Mouse (Mus musculus): ENCODE data around the gene Mmp11. TPM values are rescaled to one million over a fixed set of nuclear protein-coding genes. Genes with fewer than 3 reads are reported as not detected.

Gene Mmp11
- 1 to 10 TPM; 2.8 to 3.0 TPM for total RNA-seq (2021)
- long read RNA-seq, experiment 1, partial matches to known transcripts, result 0 of 4 reads
- long read RNA-seq, experiment 1, other reads (novel, unspliced or antisense), result 1 of 4 reads
- long read RNA-seq, experiment 2, partial matches to known transcripts, result 0 of 2 reads
- long read RNA-seq, experiment 2, other reads (novel, unspliced or antisense), result 1 of 2 reads

DNA sequence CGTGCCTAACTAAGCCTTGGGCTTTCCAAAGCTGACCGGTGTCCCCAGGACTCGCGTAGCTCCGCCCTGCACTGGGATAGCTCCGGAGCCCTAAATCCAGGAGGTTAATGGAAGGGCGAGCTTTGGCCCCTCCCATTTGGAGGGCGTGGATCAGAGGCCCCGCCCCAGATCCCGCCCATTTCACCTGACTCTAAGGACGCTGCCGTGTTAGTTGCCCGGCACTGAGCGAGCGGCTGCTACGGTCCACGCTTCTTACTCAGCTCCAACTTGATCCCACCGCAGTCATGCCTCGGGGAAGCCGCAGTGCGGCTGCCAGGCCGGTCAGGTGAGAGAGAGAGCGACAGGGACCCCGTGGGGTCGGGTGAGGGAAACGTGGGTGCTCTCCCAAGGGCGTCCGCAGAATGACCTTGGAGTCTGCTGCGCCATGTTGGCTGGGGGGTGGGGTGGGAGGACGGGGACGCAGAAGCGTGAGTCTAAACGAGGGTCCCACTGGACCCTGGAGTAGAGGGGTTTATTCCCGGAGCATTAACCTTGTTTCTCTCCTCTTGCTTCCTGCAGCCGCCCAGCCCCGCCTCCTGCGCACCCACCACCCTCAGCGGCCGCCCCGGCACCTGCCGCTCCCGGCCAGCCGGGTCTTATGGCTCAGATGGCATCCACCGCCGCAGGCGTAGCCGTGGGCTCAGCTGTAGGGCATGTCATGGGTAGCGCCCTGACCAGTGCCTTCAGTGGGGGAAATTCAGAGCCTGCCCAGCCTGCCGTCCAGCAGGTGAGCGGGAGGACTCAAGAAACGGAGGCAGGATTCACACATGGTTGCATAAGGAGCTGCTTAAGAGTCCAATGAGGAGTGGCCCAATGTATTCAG lies at the start of gene Mmp11:
TSS of gene Mmp11 (minus strand) at position 817 of the 862 bp plus-strand sequence.
- DNase-seq (ENCODE audit: low spot score in 2 of 2), result peak; percentile 70 to 78

GRCm38 (mm10) chr10:75979432-75979831 lies 43.1 kb upstream of the Mmp11 start:
- DNase-seq (ENCODE audit: low spot score in 2 of 2), result no peak

DNA sequence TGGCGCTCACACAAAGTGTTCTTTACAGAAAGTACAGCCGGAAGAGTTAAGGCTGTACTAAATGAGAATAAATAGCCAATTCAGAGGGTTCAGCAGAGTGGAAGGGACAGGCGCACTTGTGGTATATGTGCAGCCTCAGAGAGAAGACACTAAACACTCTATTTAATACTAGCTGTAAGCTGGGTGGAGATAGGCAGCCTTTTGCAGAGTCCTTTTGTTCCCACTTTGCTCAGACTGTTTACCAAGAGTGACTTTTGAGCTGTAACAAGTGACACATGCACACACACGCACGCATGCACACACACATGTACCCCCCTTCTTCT lies 42.5 kb upstream of the Mmp11 start:
- DNase-seq (ENCODE audit: low spot score in 2 of 2), result no peak

GRCm38 (mm10) chr10:75978119-75978834 lies 42.0 kb upstream of the Mmp11 start:
- no peak for DNase-seq (ENCODE audit: low spot score in 2 of 2)

GRCm38 (mm10) chr10:75975216-75975615 lies 38.9 kb upstream of the Mmp11 start:
- DNase-seq (ENCODE audit: low spot score in 2 of 2), result no peak

GRCm38 (mm10) chr10:75973846-75974245 lies 37.5 kb upstream of the Mmp11 start:
- no peak for DNase-seq (ENCODE audit: low spot score in 2 of 2)

DNA sequence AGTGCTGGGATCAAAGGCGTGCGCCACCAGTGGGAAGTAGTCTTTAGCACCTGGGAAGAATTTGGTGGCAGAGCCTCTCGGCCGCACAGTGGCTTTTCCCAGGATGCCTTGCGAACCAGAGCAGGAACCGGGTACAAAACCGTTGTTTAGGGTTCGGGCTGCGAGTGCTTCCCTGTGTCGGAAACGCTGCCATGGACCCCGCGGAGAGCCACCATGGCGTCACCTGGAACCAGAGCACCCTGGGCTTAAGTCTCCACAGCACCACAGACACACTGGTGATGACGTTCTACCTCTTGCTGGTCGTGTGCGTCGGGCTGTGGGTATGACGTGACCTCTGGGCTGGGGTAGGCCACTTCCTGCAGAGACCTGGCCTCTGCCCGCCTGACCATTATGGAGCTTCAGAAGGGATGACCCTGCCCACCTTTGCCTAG lies 18.1 kb upstream of the Mmp11 start, which contains the start of gene Gm5134:
TSS of gene Gm5134 (plus strand) at position 134 of the 431 bp plus-strand sequence.
- no peak for DNase-seq (ENCODE audit: low spot score in 2 of 2)

DNA sequence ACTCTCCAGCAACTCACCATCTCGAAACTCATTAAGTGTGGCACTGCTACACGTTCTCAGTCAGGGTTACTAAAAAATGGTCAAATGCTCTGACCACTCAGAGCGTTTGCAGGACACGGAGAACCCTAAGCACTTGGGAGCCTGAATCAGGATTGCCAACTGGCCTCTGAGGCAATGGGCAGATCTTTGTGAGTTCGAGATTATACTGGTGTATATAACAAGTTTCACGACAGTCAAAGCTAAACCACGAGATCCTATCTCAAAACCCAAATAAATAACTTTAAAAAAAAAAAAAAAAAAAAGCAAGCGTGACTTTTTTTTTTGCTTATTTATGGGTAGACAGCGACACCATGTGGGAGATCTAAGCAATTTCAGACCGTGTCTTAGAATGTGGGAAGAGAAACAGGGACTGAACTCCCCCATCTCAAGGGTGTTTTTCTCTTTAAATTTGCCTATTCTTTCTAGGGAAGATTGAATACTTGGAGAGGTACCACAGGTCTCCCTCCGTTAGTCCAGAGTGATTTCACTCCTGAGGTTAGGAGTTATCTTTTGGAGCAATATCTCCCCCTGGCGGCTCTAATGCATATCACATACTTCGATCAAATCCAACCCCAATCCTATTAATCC lies 15.2 kb upstream of the Mmp11 start:
- peak in 1 of 2 experiments; percentile 40 for DNase-seq (ENCODE audit: low spot score in 2 of 2)

GRCm38 (mm10) chr10:75950791-75951210 lies 14.5 kb upstream of the Mmp11 start:
- no peak for DNase-seq (ENCODE audit: low spot score in 2 of 2)

- DNase-seq (ENCODE audit: low spot score in 2 of 2), result no peak
Measured at GRCm38 (mm10) chr10:75949053-75950045, 13.1 kb upstream of the Mmp11 start.

DNA sequence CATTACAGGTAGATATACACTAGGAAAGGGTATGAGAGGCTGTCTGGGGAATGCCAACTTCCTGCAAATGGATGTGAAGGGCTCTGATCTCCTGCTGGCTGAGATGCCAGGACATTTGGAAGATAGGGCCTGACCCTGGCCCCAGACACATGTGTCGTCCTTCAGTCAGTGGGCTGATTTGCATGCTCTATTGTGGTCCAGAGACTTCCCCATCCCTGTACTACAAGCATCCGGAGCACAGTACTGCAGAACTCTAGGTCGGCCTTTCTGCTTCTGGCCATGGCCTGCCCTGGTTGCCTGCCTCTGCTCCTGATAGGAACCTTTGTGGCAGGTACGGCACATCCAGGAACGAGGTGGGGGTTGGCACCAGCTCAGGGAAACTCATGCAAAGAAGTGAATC lies 11.8 kb upstream of the Mmp11 start:
- DNase-seq (ENCODE audit: low spot score in 2 of 2), result no peak

DNA sequence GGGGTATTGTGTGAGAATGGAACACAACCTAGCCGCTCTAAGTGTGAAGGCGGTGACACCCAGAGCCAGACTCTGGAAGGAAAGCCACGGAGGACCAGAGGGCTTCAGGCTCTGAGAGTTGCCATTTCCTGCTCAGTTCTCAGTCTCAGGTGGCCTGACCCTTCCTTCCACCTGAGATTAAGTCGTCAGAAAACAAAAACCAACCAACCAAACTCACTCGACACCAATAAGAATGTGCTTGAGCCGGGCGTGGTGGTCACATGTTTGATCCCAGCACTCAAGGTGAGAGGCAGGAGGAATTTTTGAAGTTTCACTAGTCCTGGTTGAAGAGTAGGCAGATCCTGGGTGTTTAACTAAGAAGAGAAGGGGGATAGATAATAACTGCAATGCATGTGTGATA lies 9.6 kb upstream of the Mmp11 start:
- no peak for DNase-seq (ENCODE audit: low spot score in 2 of 2)

DNA sequence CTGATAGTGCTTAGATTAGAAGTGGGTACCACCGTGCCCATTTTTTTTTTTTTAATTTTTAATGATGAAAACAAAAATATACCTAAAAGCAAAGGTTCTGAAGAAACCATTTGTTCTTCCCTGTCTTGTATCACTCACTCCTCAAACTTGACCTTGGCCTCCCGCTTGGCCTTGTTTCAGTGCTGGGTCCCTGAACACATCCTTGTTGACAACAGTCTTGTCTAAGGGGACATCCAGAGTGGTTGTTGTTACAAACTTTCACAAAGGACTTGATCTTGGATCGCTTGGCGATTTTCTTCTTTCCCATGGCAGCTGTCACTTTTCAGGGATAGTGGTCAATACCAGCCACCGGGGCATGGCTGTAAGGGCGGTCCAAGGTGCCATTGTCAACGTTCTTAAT lies 8.9 kb upstream of the Mmp11 start:
- no peak for DNase-seq (ENCODE audit: low spot score in 2 of 2)

DNA sequence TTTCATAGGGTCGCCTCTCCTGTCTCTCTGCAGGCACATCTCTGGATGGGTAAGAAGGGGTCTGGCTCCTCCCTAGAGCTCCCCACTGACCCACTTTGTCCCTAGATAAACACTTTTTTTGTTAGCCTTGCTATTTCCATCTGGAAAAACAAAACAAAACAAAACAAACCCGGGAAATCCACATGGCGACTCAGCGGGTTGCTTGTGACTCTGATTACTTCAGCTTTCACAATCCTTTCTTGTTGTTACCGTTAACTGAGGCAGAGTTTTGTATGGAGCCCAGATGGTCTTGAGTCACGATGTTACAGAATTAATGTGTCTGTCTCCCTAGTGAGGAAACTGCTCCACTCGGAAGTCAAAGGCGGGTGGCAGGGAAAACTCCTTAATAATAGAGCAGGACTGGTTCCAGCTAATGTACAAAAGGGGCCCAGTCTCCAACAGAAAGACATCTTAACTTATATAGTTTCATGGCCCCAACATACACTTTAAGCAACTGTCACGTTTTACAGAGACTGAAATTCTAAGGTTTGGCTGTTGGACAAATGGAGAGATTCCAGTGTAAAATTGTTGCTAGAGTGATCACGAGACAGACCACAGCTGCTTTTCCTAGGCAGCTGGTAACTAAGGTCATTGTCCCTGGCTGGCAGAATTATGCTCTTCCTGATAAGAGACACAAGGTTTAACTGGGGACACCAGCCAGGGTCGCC lies 7.9 kb upstream of the Mmp11 start:
- DNase-seq (ENCODE audit: low spot score in 2 of 2), result no peak

DNA sequence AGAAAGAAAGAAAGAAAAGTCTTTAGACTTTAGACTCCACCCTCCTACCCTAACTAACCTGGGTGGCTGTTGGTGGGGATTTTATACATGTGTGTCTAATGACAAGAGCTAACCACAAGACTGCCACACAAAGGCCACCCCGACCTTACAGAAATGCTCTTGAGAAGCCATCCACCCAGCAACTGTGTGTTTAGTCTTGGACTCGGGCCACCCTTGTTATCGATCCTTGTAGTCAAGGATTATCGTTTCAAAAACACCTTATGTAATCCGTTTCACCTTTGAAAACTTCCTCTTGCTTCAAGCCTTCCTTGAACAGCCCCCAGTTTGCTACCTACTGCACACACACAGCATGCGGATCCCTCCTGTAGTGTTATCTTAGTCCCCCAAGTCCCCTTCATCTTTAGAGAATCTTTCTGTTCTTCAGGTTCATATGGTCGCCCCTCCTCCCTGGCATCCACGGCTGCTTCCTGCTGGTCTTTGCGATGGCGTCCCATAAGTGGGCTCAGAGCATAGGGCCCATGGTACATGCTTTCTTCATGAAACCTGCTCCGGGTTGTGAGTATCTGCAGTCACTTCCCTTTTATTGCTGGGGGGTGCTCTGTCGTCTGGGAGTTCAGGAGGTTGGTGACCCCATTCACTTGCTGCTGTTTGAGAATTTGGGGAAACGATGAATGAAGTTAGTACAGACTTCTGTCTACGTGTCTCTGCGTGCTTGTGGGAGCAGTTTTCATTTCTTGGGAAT lies 6.6 kb upstream of the Mmp11 start, which contains the start of gene Vpreb3:
TSS of gene Vpreb3 (plus strand) at position 322 of the 742 bp plus-strand sequence.
- no peak for DNase-seq (ENCODE audit: low spot score in 2 of 2)

GRCm38 (mm10) chr10:75941042-75941824 lies 4.9 kb upstream of the Mmp11 start:
- no peak for DNase-seq (ENCODE audit: low spot score in 2 of 2)

GRCm38 (mm10) chr10:75940520-75940919 lies 4.2 kb upstream of the Mmp11 start, which contains the start of gene Gm867:
Gm867 (minus strand) TSS chr10:75940672.
- no peak for DNase-seq (ENCODE audit: low spot score in 2 of 2)
